Mouse (Mus musculus) ovary, postnatal 36 days (tissue): ENCODE results near the gene Vmn1r221.
"Not testable (repeated sequence)": the region's sequence is repeated elsewhere in the genome, so short reads cannot be mapped to it uniquely, and the experiment has no call there.

Experiments
- DNase-seq: peaks from one replicate; pipeline ENCODE4 v3.0.0; 2022; ENCODE audit warnings: low spot score, mixed read lengths

Vmn1r221 gene

DNA sequence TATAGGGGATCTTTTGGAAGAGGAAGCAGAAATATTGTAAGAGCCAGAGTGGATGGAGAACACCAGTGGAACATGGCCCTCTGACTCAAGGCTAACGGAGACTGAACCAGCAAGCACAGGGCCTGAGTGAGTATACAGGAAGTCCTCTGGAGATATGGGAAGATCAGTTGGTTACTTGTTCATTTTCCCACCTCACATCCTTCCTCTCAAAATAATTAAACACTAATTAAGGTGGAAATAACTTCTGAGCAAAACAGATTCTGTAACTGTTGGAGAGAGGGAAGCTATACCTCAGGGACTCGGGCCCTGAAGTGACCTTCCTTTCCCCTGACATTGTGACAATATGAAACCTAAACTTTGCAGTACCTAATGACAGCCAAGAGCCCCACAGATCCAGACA, at the start of gene Vmn1r221:
TSS of gene Vmn1r221 (plus strand) at position 301 of the 400 bp plus-strand sequence.
- not testable (repeated sequence) for DNase-seq

DNA sequence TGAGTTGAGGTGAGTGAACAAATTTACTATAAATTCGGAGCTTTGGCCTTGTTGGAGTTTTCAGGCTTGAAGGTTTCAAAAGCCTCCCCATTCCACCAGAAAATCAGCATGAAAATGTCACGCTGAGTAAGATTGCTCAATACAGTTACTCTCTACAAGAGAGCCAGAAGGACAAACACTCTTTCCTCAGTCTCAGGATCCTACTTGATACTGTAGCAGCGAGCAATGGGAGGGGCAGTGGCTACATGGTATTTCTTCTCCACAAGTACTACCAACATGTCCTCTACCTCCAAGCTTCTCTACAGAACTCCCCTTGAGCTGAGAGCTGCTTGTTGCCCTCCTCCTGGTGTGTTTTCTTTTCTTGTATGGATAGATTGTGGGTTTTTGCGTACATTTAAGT, 47.5 kb upstream of the Vmn1r221 start:
- not testable (repeated sequence) for DNase-seq

DNA sequence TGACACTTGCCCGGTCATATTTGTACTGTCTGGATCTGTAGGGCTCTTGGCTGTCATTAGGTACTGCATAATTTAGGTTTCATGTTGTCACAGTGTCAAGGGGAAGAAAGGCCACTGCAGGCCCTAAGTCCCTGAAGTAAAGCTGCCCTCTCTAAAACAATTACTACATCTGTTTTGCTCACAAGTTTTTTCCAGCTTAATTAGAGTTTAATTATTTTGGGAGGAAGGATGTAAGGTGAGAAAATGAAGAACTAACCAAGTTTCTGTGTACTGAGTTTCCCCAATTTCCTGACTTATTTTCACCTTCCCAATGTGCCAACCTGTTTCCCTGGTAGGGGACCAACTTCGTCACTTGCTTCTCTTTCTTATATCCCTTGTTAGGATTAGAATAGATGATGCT, 26.1 kb upstream of the Vmn1r221 start, which contains the start of gene Vmn1r220:
TSS of gene Vmn1r220 (minus strand) at position 101 of the 400 bp plus-strand sequence.
- DNase-seq = no peak

DNA sequence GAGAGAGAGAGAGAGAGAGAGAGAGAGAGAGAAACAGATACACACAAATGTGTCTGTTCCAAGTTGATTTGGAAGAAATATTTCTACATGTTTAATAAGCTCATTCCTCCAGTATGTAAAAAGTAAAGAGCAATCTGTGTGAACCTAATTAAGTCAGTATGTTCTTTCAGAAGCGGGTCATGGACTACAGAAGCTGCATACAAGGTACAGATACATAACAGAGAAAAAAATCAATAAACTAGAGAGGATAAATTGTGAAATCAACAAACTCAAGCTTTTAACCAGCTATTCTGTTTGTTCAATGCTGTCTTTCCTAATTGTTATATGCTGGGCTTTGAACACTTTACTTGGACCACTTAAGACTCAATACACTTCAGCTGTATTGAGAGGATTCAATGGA, 10.0 kb upstream of the Vmn1r221 start:
- not testable (repeated sequence) for DNase-seq

DNA sequence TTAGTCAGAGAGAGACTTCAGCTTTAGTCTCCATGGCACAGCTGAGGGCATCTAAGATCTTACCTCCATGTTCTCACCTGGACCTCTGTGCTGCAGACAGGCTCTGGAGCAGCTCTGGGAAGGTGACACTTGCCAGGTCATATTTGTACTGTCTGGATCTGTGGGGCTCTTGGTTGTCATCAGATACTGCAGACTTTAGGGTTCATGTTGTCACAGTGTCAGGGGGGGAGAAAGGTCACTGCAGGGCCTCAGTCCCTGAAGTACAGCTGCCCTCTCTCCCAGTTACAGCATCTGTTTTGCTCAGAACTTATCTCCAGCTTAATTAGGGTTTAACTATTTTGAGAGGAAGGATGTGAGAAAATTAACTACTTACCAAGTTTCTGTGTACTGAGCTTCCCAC, 21.9 kb downstream of the Vmn1r221 start, which contains the start of gene Vmn1r222:
TSS of gene Vmn1r222 (minus strand) at position 101 of the 400 bp plus-strand sequence.
- DNase-seq = not testable (repeated sequence)

DNA sequence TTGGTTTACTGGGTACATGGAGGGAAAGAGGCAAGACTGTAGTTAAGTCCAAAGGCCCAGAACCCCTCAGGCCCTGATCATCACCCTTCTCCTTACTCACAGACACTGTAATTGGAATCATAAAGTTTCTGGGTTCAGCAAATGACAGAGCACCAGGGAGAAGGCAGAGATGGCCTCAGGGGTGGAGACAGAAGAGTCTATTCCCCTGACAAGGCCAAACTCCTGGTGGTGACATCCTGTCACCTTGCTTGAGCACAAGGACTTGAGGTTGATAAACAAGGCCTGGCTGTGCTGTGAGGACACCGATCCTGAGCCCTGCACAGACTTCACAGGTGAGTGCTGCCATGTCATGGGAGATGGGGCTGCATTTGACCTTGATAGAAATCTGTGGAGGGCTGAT, 32.9 kb downstream of the Vmn1r221 start, which contains the start of gene Vmn1r223:
TSS of gene Vmn1r223 (plus strand) at position 301 of the 400 bp plus-strand sequence.
- not testable (repeated sequence) for DNase-seq

DNA sequence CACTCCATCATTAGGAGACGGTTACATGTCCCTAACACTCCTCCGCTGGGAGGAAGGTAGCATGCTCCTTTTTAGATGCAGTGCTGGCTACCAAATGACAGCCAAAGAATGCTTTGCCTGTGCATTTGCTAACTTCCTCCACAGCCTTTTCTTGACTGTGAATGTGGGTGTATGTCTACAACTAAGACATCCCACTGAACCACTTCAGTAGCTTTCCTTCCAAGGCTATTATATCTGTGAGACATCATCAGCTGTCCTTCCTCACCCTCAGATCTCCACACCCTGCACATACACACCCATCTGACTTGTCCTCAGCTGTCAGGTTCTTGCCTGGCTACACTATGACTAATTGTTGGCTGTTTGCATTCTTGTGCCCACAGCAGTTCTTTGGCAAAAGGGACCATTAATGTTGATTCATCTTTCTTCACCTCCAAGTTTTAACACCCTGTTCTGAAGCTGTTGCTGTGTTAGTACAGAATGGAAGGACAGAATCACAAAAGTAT, 44.7 kb downstream of the Vmn1r221 start:
- no peak for DNase-seq

DNA sequence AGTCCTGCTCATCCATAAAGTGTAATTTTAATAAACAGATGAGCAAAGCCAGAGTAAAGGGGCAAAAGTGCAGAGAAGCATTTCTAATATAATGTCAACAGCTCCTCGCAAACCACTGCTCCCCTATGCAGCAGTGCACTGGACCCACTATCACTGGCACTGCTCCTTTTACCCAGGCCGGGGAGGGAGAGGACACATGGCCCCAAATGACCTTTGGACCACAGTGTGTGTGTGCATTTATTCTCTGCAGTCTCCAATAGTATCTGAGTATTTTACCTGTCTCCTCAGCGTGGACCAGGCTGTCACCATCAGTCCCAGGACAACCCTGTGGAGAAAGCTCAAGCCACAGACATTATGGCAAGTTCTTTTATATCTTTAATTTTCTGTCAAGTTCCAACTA, 54.7 kb downstream of the Vmn1r221 start:
- DNase-seq = not testable (repeated sequence)

DNA sequence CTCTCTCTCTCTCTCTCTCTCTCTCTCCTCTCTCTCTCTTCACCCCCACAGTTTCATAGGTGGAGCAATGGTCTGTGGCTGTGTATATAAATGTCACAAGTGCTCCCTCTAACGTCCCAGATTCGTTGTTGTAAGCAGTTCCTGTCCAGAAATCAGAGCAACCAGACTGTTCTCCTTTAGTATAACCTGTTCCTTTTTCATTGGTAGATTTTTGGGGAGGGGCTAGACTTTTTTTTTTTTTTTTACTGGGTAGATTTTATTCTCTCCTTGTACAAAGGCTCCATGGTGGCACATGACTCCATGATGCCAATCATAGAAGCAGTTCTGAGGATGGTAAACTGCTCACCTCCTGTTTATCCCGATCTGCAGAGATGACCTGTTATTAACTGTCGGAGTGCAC, 55.2 kb downstream of the Vmn1r221 start:
- not testable (repeated sequence) for DNase-seq

DNA sequence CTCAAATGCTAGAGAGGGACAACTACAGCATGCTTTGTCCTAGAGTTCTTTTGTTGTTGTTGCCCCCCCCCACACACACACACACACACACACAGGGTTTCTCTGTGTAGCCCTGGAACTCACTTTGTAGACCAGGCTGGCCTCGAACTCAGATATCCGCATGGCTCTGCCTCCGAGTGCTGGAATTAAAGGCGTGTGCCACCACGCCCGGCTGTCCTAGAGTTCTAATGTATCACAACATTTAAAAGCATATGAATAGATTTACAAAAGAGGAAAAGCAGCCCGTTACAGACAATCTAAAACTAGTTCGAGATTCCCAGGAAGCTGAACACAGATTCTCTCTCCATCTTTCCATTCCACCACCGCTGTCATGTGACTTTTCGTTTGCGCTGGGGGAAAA, 55.8 kb downstream of the Vmn1r221 start:
- DNase-seq = no peak

DNA sequence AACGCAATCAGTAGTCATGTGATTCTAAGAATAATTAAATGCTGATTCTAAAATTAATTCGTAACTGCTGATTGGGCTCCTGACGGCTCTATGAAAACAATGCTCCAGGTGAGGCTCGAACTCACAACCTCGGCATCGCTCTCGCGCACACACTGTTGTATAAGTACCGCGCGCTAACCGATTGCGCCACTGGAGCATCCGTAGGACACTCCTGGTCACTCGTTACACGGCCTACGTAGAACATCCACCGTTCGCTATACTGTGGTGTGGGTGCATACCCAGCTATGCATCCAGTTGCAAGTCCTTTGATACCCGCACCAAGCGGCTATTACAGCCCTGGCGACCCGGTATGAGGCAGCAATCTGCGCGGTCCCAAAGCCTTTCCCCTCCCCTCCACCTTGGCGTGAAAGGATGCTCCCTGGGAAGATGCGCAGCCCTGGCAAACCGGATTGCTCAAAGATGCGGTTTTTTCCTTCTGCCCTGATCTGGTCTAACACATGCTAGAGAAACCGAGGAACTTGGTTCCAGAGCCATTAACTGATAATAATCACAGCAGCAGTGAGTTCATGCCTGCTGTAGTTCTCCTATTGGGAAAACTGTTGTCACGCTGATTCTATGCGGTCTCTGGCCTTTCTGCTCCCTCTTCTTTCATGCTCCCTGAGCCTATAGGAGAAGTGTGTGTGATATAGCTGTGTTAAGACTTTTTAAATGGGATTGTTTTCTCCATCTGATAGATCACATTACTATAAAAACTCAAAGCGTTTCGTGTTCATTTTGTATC, 56.6 kb downstream of the Vmn1r221 start:
- DNase-seq = no peak
